Mouse (Mus musculus) spleen, adult 2 months (tissue): ENCODE results near the gene Smim13. TPM values are rescaled to one million over a fixed set of nuclear protein-coding genes. Genes with fewer than 3 reads are reported as not detected.

Experiments used
- DNase-seq, 2 experiments: peaks; one replicate each; pipeline versions ENCODE4 v3.0.0 to v3.0.0-alpha.2; 2012 to 2021; ENCODE audit warnings: low spot score in 2 of 2, low read depth in 1 of 2
- H3K27ac ChIP-seq: fragments of 200-500 bp; 2 replicates; pipeline ENCODE4 v1.5.1; 2012; ENCODE audit warnings: low read length, inconsistent platforms; ENCODE audit not compliant: insufficient read depth
- H3K27me3 ChIP-seq: fragments of 200-500 bp; 2 replicates; pipeline ENCODE4 v1.6.1; 2012; ENCODE audit warnings: mild to moderate bottlenecking, moderate library complexity, low read length, inconsistent platforms; ENCODE audit not compliant: control insufficient read depth, insufficient read depth
- H3K36me3 ChIP-seq: fragments of 200-500 bp; 2 replicates; pipeline ENCODE4 v1.6.1; 2012; ENCODE audit warnings: mild to moderate bottlenecking, low read length, inconsistent platforms; ENCODE audit not compliant: control insufficient read depth, insufficient read depth
- H3K4me1 ChIP-seq: fragments of 200-500 bp; 2 replicates; pipeline ENCODE4 v1.6.1; 2011; ENCODE audit warnings: inconsistent platforms; ENCODE audit not compliant: control insufficient read depth, insufficient read depth, insufficient read length
- H3K4me3 ChIP-seq: fragments of 200-500 bp; 2 replicates; pipeline ENCODE4 v1.5.1; 2011; ENCODE audit warnings: mild to moderate bottlenecking, inconsistent platforms; ENCODE audit not compliant: insufficient read depth, insufficient read length; ENCODE audit errors: extremely low read depth
- CTCF ChIP-seq: fragments of 200-500 bp; IDR thresholded peaks from 2 replicates; pipeline ENCODE4 v1.5.1; 2011; ENCODE audit warnings: mild to moderate bottlenecking, inconsistent platforms; ENCODE audit not compliant: insufficient read depth, insufficient read length, insufficient replicate concordance; ENCODE audit errors: extremely low read depth
- POLR2A ChIP-seq: fragments of 200-500 bp; IDR thresholded peaks from 2 replicates; pipeline ENCODE4 v1.6.1; 2011; ENCODE audit warnings: low read depth, low read length, inconsistent platforms
- WGBS: fragments of 180-500 bp; shearing (Covaris S2); methylation state at CpG from one replicate; pipeline ENCODE4 v1.1.7; 2018; 5-methylcytosine and 5-hydroxymethylcytosine counted together
- polyA plus RNA-seq: library from polyadenylated mRNA; depleted of rRNA; stranded (reverse); fragments of >200 nt; gene quantifications from 2 replicates; pipeline ENCODE4 v1.2.3, GENCODE M21; 2012

Gene Smim13
- polyA plus RNA-seq, 1 experiment, result 2.2 TPM

DNA sequence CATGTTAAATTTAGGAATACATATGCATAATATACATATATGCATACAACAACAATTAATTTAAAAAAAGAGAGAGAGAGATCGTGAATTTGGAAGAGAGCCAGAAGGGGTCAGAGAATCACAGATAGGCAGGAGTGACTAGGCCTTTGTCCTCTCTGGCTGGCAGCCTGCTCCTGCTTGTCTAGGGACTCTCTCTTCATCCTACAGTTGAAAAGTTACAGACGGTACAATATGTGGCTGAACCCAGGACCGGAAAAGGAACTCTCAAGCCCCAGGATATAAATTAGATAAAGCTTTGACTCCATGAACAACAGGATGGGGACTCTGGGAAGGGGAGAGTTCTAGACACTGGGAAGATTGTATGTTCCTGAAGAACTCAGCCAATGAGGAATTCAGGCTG lies 36.6 kb downstream of the Smim13 start:
- H3K4me1 ChIP-seq, result no peaks in the 10 kb centered on the region
- no peaks in the 10 kb centered on the region for H3K36me3 ChIP-seq
- TF ChIP-seq POLR2A (no peak), CTCF (no peak)
- H3K4me3 ChIP-seq, result no peak overlapping the region
- no peaks in the 10 kb centered on the region for H3K27me3 ChIP-seq
- WGBS, result 83% methylated on average over 3 of the region's 3 CpGs
- no peak overlapping the region for H3K27ac ChIP-seq
- no peak for DNase-seq

DNA sequence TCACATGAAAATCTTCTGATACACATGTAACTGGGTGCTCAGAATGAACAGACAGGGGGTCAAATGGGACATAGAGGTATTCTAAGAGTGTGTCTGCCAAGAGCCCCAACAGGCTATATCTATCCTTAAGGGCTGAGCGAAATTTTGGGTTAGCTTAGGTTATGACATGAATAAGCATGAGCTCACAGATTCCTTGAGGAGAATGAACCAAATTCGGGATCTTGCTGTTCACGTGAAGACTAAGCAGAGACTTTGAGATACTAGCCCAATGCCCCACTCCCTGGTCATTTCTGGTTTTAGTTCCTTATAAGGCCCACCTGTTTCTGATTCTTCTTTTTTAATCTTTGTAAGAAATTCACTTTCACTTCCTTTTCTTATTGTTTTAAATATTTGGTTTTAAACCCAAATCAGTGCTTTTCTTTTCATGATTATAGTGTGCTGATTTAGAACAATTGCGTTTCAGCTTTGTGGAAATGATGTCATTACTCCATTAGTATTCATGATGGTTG lies 41.9 kb downstream of the Smim13 start:
- no peak for TF ChIP-seq CTCF
- TF ChIP-seq POLR2A, result no peak
- 45% methylated on average over 4 of the region's 4 CpGs for WGBS
- peak in 1 of 2 experiments; percentile 4 for DNase-seq

DNA sequence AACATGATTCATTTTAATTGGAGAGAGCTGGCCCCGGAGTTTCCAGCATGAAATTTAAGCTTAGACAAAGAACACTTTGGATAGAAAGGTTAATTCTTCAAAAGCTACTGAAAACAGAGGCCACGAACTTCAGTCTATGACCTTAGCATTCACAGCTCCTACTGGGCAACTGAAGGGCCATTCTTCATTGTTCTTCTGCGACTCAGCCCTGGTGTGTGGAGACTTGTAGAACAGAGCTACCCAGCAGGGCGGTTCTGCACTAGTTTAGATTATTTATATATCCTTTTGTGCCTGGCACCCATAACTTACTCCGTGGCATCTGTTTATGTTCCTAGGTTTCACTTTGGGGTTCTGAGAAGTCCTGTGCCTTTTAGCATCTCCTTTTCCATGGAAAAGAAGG lies 44.0 kb downstream of the Smim13 start:
- WGBS, result 78% methylated on average over 5 of the region's 5 CpGs
- no peaks in the 10 kb centered on the region for H3K36me3 ChIP-seq
- H3K4me3 ChIP-seq, result no peak overlapping the region
- no peak overlapping the region for H3K27ac ChIP-seq
- TF ChIP-seq CTCF (no peak), POLR2A (no peak)
- no peak for DNase-seq
- H3K4me1 ChIP-seq, result peaks cover 2% of the 10 kb centered on the region; the same call in 1 of the 2 replicates
- no peaks in the 10 kb centered on the region for H3K27me3 ChIP-seq

More for the DNA sequence above, 41.9 kb downstream of the Smim13 start:
- Histone ChIP-seq H3K4me1 (peaks cover 2% of the 10 kb centered on the region; the same call in 1 of the 2 replicates), H3K27ac (no peak overlapping the region), H3K27me3 (no peaks in the 10 kb centered on the region), H3K4me3 (no peak overlapping the region), H3K36me3 (no peaks in the 10 kb centered on the region)

DNA sequence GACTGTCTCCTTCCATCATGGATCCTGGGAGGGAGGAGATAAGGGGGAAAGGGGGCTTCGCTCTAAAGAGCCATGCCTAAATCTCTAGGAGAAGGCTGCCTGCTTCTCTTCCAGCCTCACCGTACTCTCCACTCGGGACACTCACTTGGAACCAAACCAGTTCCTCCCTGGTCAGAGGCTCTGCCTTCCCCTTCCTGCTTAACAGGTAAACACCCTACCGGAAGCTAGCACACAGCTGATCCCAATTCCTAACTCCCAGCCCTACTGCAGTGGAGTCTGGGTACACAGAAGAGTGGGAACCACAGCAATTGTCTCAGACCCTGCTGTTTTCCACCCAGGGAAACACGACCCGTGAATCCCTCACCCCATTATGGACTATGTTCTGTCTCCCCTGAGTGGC lies 46.2 kb downstream of the Smim13 start:
- WGBS, result 79% methylated on average over 6 of the region's 6 CpGs
- no peak overlapping the region for H3K4me3 ChIP-seq
- DNase-seq, result no peak
- no peak overlapping the region for H3K27ac ChIP-seq
- no peaks in the 10 kb centered on the region for H3K36me3 ChIP-seq
- TF ChIP-seq POLR2A (no peak), CTCF (no peak)
- H3K4me1 ChIP-seq, result peaks cover 2% of the 10 kb centered on the region; the same call in 1 of the 2 replicates
- no peaks in the 10 kb centered on the region for H3K27me3 ChIP-seq

DNA sequence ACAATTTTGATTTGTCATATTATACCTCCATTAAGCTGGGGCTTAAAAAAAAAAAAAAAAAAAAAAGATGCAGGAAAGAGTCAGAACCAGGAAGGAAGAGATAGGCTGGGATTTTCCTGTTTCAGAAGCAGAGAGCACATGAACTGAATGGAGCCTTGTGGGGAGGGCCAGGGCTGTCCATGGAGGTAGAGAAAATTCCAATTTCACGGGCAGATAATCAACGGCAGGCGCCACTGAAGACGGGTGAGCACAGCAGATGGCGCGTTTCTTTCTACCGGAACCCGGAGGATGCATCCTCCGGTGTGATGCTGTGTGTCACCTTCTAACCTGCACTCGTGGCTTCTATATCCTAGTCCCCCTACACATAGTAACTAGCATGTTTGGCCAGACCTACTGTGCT lies 46.8 kb downstream of the Smim13 start:
- TF ChIP-seq POLR2A (no peak), CTCF (no peak)
- 93% methylated on average over 10 of the region's 10 CpGs for WGBS
- Histone ChIP-seq H3K36me3 (no peaks in the 10 kb centered on the region), H3K27me3 (no peaks in the 10 kb centered on the region), H3K27ac (no peak overlapping the region), H3K4me3 (no peak overlapping the region), H3K4me1 (peaks cover 2% of the 10 kb centered on the region; the same call in 1 of the 2 replicates)
- DNase-seq, result no peak

DNA sequence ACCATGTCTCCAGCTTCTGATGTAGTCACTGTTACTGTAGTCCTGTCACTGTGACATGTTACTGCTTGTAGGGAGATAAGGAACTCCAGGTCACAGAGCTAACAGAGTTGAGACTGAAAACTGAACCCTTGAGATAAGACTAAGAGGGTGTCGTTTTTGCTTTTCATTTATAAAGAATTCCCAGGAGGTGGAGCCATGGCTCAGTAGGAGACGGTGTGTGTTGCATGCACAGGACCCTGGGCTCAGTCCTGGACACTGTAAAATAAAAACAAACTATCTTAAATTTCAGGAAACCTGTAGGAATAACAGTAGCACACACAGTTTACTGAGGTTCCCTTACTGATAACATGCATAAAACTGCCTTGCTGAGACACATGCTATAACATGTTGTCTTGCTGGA lies 48.9 kb downstream of the Smim13 start:
- WGBS, result 41% methylated on average over 2 of the region's 2 CpGs
- no peak overlapping the region for H3K4me3 ChIP-seq
- no peaks in the 10 kb centered on the region for H3K36me3 ChIP-seq
- no peak for DNase-seq
- H3K27me3 ChIP-seq, result no peaks in the 10 kb centered on the region
- no peak overlapping the region for H3K27ac ChIP-seq
- TF ChIP-seq POLR2A (no peak), CTCF (no peak)
- no peaks in the 10 kb centered on the region for H3K4me1 ChIP-seq

DNA sequence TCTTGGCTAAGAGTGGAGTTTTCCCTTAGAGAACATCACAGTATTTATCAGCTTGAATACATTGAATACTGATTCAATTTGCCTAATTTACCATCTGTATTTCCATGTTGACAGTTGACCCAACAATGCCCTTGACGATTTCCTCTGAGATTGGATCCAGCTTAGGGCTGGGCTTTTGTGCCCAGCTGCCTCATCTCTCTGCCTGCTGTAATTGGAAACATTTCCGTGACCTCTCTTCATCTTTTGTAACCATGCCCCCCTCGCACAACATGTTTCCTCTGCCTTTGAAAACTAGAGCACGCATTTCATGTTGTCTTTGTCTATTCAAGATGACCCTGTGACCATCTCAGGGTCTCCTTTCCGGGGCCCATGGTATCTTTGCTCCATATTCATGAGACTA lies 49.4 kb downstream of the Smim13 start:
- Histone ChIP-seq H3K4me3 (no peak overlapping the region), H3K36me3 (no peaks in the 10 kb centered on the region), H3K27me3 (no peaks in the 10 kb centered on the region), H3K4me1 (no peaks in the 10 kb centered on the region), H3K27ac (no peak overlapping the region)
- 78% methylated on average over 5 of the region's 5 CpGs for WGBS
- no peak for DNase-seq
- no peak for TF ChIP-seq CTCF
- no peak for TF ChIP-seq POLR2A
